Mouse (Mus musculus) C2C12 (cell line): ENCODE measurements at regions not wholly inside any gene's neighbourhood (a gene's known extent, or its start where the extent isn't known, plus 50 kb on each side); places are given as distances from the start of the nearest gene placed in this dataset.

ENCODE experiments used
- CEBPB ChIP-seq: IDR thresholded peaks from one replicate; pipeline ENCODE4 v1.6.1; 2011; ENCODE audit warnings: low read depth, mild to moderate bottlenecking, control low read depth, moderate library complexity
- CTCF ChIP-seq: IDR thresholded peaks from one replicate; pipeline ENCODE4 v1.5.1; 2011; ENCODE audit not compliant: control insufficient read depth, insufficient read depth, insufficient read length
- MYOG ChIP-seq: IDR thresholded peaks from one replicate; pipeline ENCODE4 v1.6.1; 2011; ENCODE audit not compliant: control insufficient read depth, insufficient read length; ENCODE audit errors: extremely low read depth
- USF1 ChIP-seq: IDR thresholded peaks from one replicate; pipeline ENCODE4 v1.6.1; 2011; ENCODE audit warnings: low read depth, mild to moderate bottlenecking, control low read depth, moderate library complexity

DNA sequence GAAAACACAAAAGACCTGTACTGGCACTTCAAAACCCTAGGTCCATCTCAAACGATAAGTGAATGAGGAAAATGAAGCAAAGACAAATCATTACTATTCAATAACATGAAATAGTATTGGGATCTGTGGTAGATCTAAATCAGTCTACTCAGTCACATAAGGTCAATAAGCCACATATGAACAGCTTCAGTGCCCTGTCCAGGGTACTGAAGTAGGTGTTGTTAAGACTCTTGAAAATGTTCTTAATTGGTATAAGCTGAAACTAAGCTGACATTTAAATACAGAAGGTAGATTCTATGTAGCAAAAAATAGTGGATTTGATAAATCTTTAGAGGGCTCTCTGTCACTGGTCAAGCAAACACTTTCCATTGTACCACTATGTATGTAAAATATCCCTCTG lies 183.8 kb downstream of the Tm4sf1 start:
- TF ChIP-seq CTCF (no peak), USF1 (no peak), CEBPB (no peak), MYOG (no peak)
